Mouse (Mus musculus): ENCODE data around the gene Pabpn1l.

DNA sequence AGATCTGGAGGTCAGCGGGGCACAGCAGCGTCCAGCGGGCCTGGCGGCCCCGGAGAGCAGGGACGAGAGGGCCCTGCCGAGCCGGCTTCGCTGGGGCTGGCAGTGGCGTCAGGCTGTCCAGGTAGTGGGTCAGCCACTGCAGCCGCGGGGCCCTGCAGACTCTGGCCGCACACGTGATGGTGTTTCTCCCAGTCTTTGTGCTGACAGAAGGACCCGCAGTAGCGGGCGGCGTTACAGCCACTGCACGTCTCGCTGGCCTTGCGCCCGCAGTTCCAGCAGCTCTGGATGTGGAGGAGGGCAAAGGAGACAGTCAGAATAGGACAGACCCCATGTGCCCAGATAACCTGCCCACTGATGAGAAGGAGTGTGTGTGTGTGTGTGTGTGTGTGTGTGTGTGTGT, 8.2 kb upstream of the Pabpn1l start:
- TF ChIP-seq CTCF (conservative IDR thresholded peaks at IDR 0.05; ENCODE audit: insufficient read depth, insufficient read length, low read depth, low read length) (no peak), POLR2A (IDR thresholded peaks at IDR 0.05; ENCODE audit: low read depth, low read length) (no peak)

Data from kidney, adult 2 months (tissue).